Mouse (Mus musculus): ENCODE measurements around the gene Ubtd1.

DNA sequence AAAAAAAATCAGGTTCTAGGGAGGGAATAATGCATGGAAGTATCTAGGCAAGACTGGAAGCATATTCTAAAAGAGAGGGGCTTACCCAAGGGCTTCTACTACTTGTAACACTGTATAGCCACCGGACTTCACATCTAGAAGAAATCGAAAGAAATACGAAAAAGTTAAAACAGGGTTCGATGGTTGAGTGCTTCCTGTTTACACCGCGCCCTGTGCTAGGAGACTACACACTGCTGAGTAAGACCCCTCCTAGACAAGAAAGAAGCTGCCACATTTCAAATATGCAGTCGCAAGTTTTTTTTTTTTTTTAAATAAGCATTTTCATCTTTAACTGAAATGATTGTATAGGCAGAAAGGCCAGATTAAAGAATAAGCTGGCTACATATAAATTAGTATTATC, 11.9 kb upstream of the Ubtd1 start:
- TF ChIP-seq CTCF (IDR thresholded peaks at IDR 0.05; ENCODE audit: extremely low read depth, insufficient read depth, low read length) (no peak), POLR2A (IDR thresholded peaks at IDR 0.05; ENCODE audit: extremely low read depth, insufficient read depth, low read length) (no peak)

Measured in cortical plate, adult 2 months (tissue).